Mouse (Mus musculus) stomach, embryonic 16.5 days (tissue): ENCODE measurements around the gene Pgm2. TPM values are rescaled to one million over a fixed set of nuclear protein-coding genes. Genes with fewer than 3 reads are reported as not detected.

Source experiments
- ATAC-seq: fragments of 200-750 bp; cut with Nextera tagmentation; 2 replicates; pipeline ENCODE4 v1.8.0; 2017; ENCODE audit warnings: moderate number of reproducible peaks, moderate TSS enrichment; ENCODE audit not compliant: insufficient read depth, low FRiP score
- H3K27ac ChIP-seq: fragments of 300-500 bp; sonication (generic); 2 replicates; pipeline ENCODE4 v1.5.1; 2014; ENCODE audit warnings: low read length
- H3K27me3 ChIP-seq: fragments of 300-500 bp; sonication (generic); 2 replicates; pipeline ENCODE4 v1.6.1; 2014; ENCODE audit warnings: low read length, control low read depth, mixed read lengths; ENCODE audit not compliant: control insufficient read depth, insufficient read depth
- H3K36me3 ChIP-seq: fragments of 300-500 bp; sonication (generic); 2 replicates; pipeline ENCODE4 v1.6.1; 2014; ENCODE audit warnings: low read length; ENCODE audit not compliant: control insufficient read depth, insufficient read depth
- H3K4me1 ChIP-seq: fragments of 300-500 bp; sonication (generic); 2 replicates; pipeline ENCODE4 v1.6.1; 2014; ENCODE audit warnings: low read length, control low read depth, mixed read lengths; ENCODE audit not compliant: control insufficient read depth, insufficient read depth
- H3K4me2 ChIP-seq: fragments of 300-500 bp; sonication (generic); 2 replicates; pipeline ENCODE4 v1.6.1; 2014; ENCODE audit warnings: low read depth, low read length, mixed read lengths
- H3K4me3 ChIP-seq: fragments of 300-500 bp; sonication (generic); replicated peaks from 2 replicates; pipeline ENCODE4 v1.5.1; 2014; ENCODE audit warnings: mild to moderate bottlenecking, low read length
- H3K9ac ChIP-seq: fragments of 300-500 bp; sonication (generic); 2 replicates; pipeline ENCODE4 v1.6.1; 2014; ENCODE audit warnings: low read length
- H3K9me3 ChIP-seq: fragments of 300-500 bp; sonication (generic); replicated peaks from 2 replicates; pipeline ENCODE4 v1.6.1; 2016; ENCODE audit warnings: low read length, control low read depth; ENCODE audit not compliant: control insufficient read depth
- WGBS: fragments of 180-500 bp; shearing (Covaris S2); extraction: QIAGEN DNeasy Blood & Tissue Kit; methylation state at CpG from one replicate; pipeline ENCODE4 v1.1.7; 2014; 5-methylcytosine and 5-hydroxymethylcytosine counted together
- polyA plus RNA-seq: library from polyadenylated mRNA; unstranded; fragments of >200 nt; fragmentation: Nextera tagmentation; extraction: Ambion mirVana; gene quantifications from 2 replicates; pipeline ENCODE4 v1.2.1, GENCODE M21; 2015

The Pgm2 gene
- polyA plus RNA-seq, 1 experiment from 2014 or later = 39.9 TPM

DNA sequence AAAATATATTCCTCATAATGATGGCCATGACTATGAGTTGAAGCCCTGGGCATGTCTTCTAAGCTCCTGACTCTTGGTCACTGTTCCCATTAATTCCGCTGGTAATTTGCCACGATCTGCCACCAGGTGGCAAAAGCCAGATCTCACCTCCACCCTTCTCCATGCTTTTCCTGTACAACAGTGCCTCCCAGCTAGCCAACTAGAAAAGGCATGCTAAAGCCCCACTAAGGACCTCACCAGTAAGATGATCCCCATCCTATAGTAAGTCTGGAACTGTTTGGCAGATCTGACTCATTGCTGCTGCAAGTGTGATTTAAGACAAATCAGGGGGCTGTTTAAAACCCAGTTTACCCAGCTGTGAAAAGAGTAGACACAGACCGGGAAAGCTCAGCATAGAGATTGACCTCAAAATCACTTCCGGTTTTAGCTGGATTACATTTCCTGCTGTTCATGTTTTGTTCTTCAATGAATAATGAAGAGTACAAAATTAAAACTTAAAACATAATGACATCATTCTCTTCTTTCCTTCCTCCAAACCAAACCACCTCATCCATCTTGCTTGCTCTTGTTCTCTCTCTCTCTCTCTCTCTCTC, 22.6 kb upstream of the Pgm2 start:
- Histone ChIP-seq H3K27ac (no peak overlapping the region), H3K4me1 (no peaks in the 10 kb centered on the region), H3K4me2 (no peak overlapping the region), H3K36me3 (no peaks in the 10 kb centered on the region), H3K27me3 (no peaks in the 10 kb centered on the region), H3K4me3 (no peak overlapping the region), H3K9ac (no peak overlapping the region), H3K9me3 (no peaks in the 10 kb centered on the region)
- 21% methylated on average over 4 of the region's 4 CpGs for WGBS
- peak; percentile 85 for ATAC-seq

DNA sequence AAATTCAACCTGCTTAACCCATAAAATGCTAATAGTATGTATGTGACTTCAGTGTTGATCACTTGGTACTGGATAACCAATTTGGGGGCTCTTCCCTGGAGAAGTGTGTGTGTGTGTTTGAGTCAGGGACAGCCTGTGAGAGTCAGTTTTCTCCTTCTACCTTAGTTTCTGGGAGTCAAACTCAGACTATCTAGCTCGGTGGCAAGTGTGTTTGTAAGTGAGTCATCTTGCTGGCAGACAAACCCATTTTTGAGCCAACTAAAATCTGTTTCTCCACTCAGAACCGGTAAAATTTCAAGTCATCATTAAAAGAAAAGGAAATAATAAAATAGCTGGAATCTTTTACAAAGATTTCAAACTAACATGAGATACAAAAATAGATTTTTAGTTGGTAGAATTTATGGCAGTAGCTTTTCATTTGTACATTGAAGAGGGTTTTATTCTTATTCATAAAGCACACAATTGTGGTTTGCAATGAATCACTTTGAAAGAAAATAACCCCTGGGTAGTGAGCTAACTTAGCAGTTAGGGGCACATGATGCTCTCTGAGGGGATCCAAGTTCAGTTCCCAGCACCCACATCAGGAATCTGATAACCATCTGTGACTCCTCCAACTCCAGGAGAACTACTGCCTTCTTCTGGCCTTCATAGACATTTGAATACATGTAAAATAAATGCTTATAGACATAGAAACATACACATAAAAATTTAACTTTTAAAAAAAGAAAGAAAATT, 21.8 kb upstream of the Pgm2 start:
- WGBS = 67% methylated on average over 2 of the region's 2 CpGs
- Histone ChIP-seq H3K27ac (no peak overlapping the region), H3K4me1 (no peaks in the 10 kb centered on the region), H3K4me3 (no peak overlapping the region), H3K36me3 (no peaks in the 10 kb centered on the region), H3K9ac (no peak overlapping the region), H3K27me3 (no peaks in the 10 kb centered on the region), H3K9me3 (no peaks in the 10 kb centered on the region), H3K4me2 (no peak overlapping the region)
- no peak for ATAC-seq

DNA sequence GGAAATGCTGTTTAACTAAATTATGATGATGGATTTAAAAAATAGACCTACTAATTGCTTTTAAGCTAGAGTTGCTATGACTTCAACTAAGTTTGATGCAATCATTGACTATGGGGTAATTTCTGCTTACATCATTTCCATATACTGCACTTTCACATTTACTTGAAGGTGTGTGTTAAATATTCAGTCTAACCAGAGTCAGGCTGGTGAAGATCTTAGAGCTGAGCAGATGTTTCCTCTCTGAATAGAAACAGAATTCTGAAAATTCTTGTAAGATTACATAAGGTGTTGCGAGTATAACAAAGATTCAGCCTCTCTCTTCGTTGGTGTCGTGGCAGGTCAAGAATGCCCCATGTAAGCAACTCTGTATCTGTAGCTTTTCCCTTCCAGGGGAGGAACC, 18.3 kb upstream of the Pgm2 start:
- H3K27me3 ChIP-seq = no peaks in the 10 kb centered on the region
- 70% methylated on average over 3 of the region's 3 CpGs for WGBS
- H3K4me1 ChIP-seq = no peaks in the 10 kb centered on the region
- H3K36me3 ChIP-seq = no peaks in the 10 kb centered on the region
- H3K4me3 ChIP-seq = no peak overlapping the region
- H3K27ac ChIP-seq = no peak overlapping the region
- no peak overlapping the region for H3K4me2 ChIP-seq
- no peak overlapping the region for H3K9ac ChIP-seq
- ATAC-seq = no peak
- no peaks in the 10 kb centered on the region for H3K9me3 ChIP-seq

DNA sequence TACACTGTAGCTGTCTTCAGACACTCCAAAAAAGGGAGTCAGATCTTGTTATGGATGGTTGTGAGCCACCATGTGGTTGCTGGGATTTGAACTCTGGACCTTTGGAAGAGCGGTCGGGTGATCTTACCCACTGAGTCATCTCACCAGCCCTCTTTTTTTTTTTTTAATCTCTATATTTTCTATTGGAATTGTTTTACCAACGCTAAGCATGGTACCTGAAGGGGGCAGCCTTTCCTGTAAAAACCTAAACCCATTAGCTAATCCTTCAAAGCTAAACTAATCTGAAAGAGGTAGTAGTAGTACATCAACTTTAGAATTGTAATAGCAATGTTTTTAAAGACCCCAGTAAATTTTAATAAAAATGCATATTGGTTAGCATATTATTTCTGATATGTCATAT, 17.2 kb upstream of the Pgm2 start:
- Histone ChIP-seq H3K36me3 (no peaks in the 10 kb centered on the region), H3K4me3 (no peak overlapping the region), H3K27me3 (no peaks in the 10 kb centered on the region), H3K27ac (no peak overlapping the region), H3K4me1 (no peaks in the 10 kb centered on the region), H3K4me2 (no peak overlapping the region), H3K9ac (no peak overlapping the region), H3K9me3 (no peaks in the 10 kb centered on the region)
- 42% methylated on average over 3 of the region's 3 CpGs for WGBS
- ATAC-seq = no peak

DNA sequence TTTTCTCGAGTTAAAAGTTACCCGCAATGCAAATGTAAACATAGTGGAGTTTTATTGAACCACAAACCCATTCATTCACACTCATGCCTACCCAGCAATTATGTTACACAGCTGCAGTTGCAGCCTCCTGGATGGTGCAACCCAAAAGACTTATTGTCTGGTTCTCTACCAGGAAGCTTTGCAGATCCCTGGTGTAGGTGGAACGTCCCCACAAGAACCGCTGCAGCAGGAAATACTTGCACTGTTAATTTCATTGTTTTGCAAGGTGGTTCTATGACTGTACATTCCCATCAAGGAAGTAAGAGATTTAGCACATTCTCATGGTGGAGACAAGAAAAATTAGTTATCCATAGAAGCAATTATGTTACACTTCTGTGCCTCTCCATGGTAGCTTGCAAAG, 15.4 kb upstream of the Pgm2 start:
- Histone ChIP-seq H3K27ac (no peak overlapping the region), H3K9ac (no peak overlapping the region), H3K36me3 (no peaks in the 10 kb centered on the region), H3K4me2 (no peak overlapping the region), H3K4me3 (no peak overlapping the region), H3K9me3 (no peaks in the 10 kb centered on the region), H3K27me3 (no peaks in the 10 kb centered on the region), H3K4me1 (no peaks in the 10 kb centered on the region)
- WGBS = 44% methylated on average over 4 of the region's 4 CpGs
- ATAC-seq = no peak

DNA sequence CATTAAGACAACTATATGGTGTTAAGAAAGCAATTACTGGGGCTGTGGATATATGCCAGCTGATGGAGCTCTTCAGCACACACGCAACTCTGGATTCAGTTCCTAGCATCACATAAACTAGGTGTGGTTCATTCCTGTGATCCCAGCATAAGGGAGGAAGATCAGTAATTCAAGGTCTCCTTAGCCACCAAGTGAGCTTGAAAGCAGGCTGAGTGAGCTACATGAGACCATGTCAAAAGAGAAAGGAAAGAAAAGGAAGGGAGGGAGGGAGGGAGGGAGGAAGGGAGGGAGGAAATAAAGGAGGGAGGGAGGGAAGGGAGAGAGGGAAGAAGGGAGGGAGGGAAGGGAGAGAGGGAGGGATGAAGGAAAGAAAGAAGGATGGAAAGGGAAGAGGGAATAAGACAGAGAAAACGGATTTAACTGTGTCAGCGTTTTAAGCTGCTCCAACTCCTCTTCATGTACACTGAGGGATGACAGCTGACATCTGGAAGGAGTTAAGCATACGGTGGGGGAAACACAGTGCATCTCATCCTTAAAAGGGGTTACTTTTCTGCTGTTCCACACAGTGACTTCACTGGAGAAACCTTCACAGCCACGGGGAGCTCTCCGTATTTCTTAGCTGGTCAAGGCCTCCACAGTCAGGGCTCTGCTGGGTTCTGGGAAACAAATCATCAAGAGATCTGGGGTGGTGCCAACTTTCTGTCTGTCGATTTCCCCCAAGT, 13.8 kb upstream of the Pgm2 start:
- H3K4me1 ChIP-seq = no peaks in the 10 kb centered on the region
- no peaks in the 10 kb centered on the region for H3K36me3 ChIP-seq
- peak; percentile 84 for ATAC-seq
- H3K4me3 ChIP-seq = no peak overlapping the region
- no peaks in the 10 kb centered on the region for H3K27me3 ChIP-seq
- no peaks in the 10 kb centered on the region for H3K9me3 ChIP-seq
- H3K27ac ChIP-seq = peak overlapping the region; percentile 17
- H3K9ac ChIP-seq = no peak overlapping the region
- no peak overlapping the region for H3K4me2 ChIP-seq
- WGBS = 36% methylated on average over 7 of the region's 7 CpGs

DNA sequence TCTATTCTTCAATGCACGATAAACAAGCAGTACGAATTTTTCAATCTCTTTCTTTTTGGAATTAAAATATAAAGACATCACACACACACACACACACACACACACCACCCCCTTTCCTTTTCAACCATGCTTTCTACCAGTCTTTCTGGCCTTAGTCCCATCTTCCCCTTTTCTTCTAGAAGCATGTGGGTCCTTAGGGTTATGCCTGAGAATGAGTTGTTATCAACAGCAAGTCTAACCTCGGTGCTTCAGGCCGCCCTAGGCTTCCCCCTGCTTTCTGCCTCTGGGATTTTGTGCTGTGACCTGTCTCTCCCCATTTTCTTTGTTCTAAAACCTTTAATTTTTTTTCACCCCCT, 13.3 kb upstream of the Pgm2 start:
- no peak overlapping the region for H3K9ac ChIP-seq
- peak overlapping the region; percentile 17 for H3K27ac ChIP-seq
- ATAC-seq = 0 out of 2 replicates have a peak, but pooled peaks have one; percentile 2
- 63% methylated on average over 4 of the region's 4 CpGs for WGBS
- no peak overlapping the region for H3K4me2 ChIP-seq
- H3K9me3 ChIP-seq = no peaks in the 10 kb centered on the region
- H3K4me3 ChIP-seq = no peak overlapping the region
- H3K4me1 ChIP-seq = no peaks in the 10 kb centered on the region
- H3K27me3 ChIP-seq = no peaks in the 10 kb centered on the region
- H3K36me3 ChIP-seq = no peaks in the 10 kb centered on the region

DNA sequence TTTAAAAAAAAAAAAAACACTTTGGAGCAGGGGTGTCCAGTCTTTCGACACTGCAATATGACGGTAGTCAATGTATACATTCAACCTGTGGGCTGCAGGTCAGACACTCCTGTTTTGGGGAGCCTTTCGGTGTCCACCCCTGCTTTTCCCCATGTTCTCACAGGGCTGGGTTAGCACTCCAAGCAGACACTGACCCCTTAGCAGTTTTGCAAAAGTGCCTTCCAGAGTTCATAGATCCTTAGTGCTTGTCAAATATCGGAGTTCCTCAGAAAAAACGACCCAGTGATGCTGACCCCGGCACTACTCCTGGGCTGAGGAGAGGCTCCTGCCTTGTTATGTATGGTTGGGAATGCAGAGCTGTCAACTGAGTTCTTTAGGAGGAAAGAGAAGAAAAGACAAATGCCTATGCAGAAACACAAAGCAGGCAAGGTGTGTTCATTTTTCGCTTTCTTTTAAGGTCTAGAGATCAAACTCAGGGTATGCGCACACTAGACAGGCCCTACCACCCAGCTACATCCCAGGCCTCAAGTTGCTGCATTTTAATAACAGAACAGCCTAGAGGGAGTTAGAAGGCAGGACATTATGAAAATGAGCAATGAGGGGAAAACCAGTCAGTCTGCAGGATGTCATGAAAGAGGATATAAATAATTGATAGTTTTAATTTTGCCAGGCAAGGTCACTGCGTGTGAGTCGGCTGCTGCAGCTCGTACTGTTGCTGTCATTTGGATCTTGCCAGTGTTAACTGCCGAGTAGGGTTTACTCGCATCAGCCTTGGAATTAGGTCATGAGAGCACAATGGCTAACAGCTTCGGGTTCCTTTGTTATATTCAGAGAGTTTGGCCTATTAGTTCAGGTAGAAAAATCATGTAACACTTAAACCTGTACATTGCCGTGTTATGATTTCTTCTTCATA, 9.0 kb upstream of the Pgm2 start:
- no peak for ATAC-seq
- 0 out of 2 replicates have a peak, but pooled peaks cover 3% of the 10 kb centered on the region for H3K4me1 ChIP-seq
- no peak overlapping the region for H3K9ac ChIP-seq
- no peak overlapping the region for H3K4me3 ChIP-seq
- H3K4me2 ChIP-seq = no peak overlapping the region
- WGBS = 61% methylated on average over 15 of the region's 15 CpGs
- no peak overlapping the region for H3K27ac ChIP-seq
- no peaks in the 10 kb centered on the region for H3K27me3 ChIP-seq
- H3K9me3 ChIP-seq = no peaks in the 10 kb centered on the region
- no peaks in the 10 kb centered on the region for H3K36me3 ChIP-seq
